Comparison of ENCODE assay signal across 10 mouse cellular contexts in genomic region chr4:152286887-152287286, GRCm38 (mm10). TPM values are rescaled to one million over a fixed set of nuclear protein-coding genes. Genes with fewer than 3 reads are reported as not detected.
DNase-seq lines count a peak whose midpoint lies in the region; ATAC-seq lines count a peak whose summit lies in the region.
"Had no signal": no experiment of that assay in that cellular context is flagged by ENCODE, and none has a peak within 500 bp of the region (broad histone marks: within the 10 kb centered on the region; RNA-seq: fewer than 3 reads in every experiment).

No protein-coding gene starts in this region.

- peaks cover 58% of the 10 kb centered on the region for H3K4me1 ChIP-seq in midbrain, embryonic 15.5 days

- peak overlapping the region; percentile 12; the same call in 1 of the 2 replicates for H3K9ac ChIP-seq in midbrain, embryonic 15.5 days
- H3K9ac ChIP-seq: stomach, embryonic 15.5 days had no signal

- no peak for ATAC-seq in midbrain, embryonic 15.5 days (replicated peaks)

- H3K4me3 ChIP-seq in midbrain, embryonic 15.5 days = peak overlapping the region; percentile 39

- peak; percentile 76 for DNase-seq in ovary, postnatal 36 days (ENCODE audit: low spot score)
- no peak for DNase-seq in ovary, postnatal 14 days (ENCODE audit: low spot score)
- DNase-seq in embryo, embryonic 10 days (ENCODE audit: low spot score) = peak; percentile 88
- peak; percentile 84 to 88 for DNase-seq in heart, postnatal 14 days
- DNase-seq in kidney, postnatal 36 days = peak; percentile 78 to 93
- DNase-seq in thymus, postnatal 36 days = peak; percentile 68
- DNase-seq in frontal cortex, postnatal 25 days (ENCODE audit: low spot score in 2 of 2) = no peak

- H3K27ac ChIP-seq in midbrain, embryonic 15.5 days = no peak overlapping the region
- H3K27ac ChIP-seq: stomach, embryonic 15.5 days had no signal

- no peaks in the 10 kb centered on the region for H3K9me3 ChIP-seq in midbrain, embryonic 15.5 days
- H3K9me3 ChIP-seq: stomach, embryonic 15.5 days had no signal

- WGBS in midbrain, embryonic 15.5 days = 4% methylated on average over 25 of the region's 26 CpGs

- intact Hi-C loops in heart, postnatal 14 days (cut with DNase I) = loop anchor here (10.0 kb wide), 1 partner anchor 302 kb away; the partner anchor contains the start of gene Thap3

- H3K27me3 ChIP-seq in midbrain, embryonic 15.5 days (replicated peaks) = peaks cover 90% of the 10 kb centered on the region

- peak overlapping the region; percentile 80 for H3K4me2 ChIP-seq in midbrain, embryonic 15.5 days

- H3K36me3 ChIP-seq in midbrain, embryonic 15.5 days (replicated peaks) = no peaks in the 10 kb centered on the region
- H3K36me3 ChIP-seq: stomach, embryonic 15.5 days had no signal

RNA-seq across cellular contexts. Expression of gene Hes3, which starts 4.6 kb away (rescaled TPM):
- not detected for total RNA-seq in heart, postnatal 14 days (2021)
- 0.67 and 0.69 TPM in 2 replicates for polyA plus RNA-seq in midbrain, embryonic 15.5 days (2015; fragmentation: Nextera tagmentation; extraction: Ambion mirVana)
- total RNA-seq: left cerebral cortex, postnatal 10 days had no signal
- polyA plus RNA-seq: stomach, embryonic 15.5 days had no signal

RNA-seq across cellular contexts. Expression of gene Icmt, which starts 10.1 kb away (rescaled TPM):
- total RNA-seq in heart, postnatal 14 days (2021) = 10 to 100 TPM; 25.9 to 27.2 TPM
- 20.4 and 24.5 TPM in 2 replicates for polyA plus RNA-seq in midbrain, embryonic 15.5 days (2015; fragmentation: Nextera tagmentation; extraction: Ambion mirVana)

RNA-seq across cellular contexts. Expression of gene Gpr153, which starts 12.9 kb away (rescaled TPM):
- total RNA-seq in heart, postnatal 14 days (2021) = 10 to 100 TPM; 19.9 to 20.6 TPM
- polyA plus RNA-seq in midbrain, embryonic 15.5 days (2015; fragmentation: Nextera tagmentation; extraction: Ambion mirVana) = 15.6 and 16.6 TPM in 2 replicates

RNA-seq across cellular contexts. Expression of gene Rnf207, which starts 31.9 kb away (rescaled TPM):
- 10 to 100 TPM; 84.5 to 95.8 TPM for total RNA-seq in heart, postnatal 14 days (2021)
- polyA plus RNA-seq in midbrain, embryonic 15.5 days (2015; fragmentation: Nextera tagmentation; extraction: Ambion mirVana) = 8.0 and 8.6 TPM in 2 replicates

RNA-seq across cellular contexts. Expression of gene Rpl22, which starts 38.7 kb away (rescaled TPM):
- 100 to 1,000 TPM; 223 to 252 TPM for total RNA-seq in heart, postnatal 14 days (2021)
- polyA plus RNA-seq in midbrain, embryonic 15.5 days (2015; fragmentation: Nextera tagmentation; extraction: Ambion mirVana) = 127 and 133 TPM in 2 replicates

Comparison
In these comparisons a context has a peak if more than half of its experiments do, and no peak if none do; other contexts are left out.
1. DNase-seq: peak in ovary, postnatal 36 days (single experiment), embryo, embryonic 10 days (single experiment), heart, postnatal 14 days (2 of 2), kidney, postnatal 36 days (2 of 2) and thymus, postnatal 36 days (2 of 2); none in ovary, postnatal 14 days (single experiment) and frontal cortex, postnatal 25 days (0 of 2).